Mouse (Mus musculus) embryonic fibroblast, embryonic 13.5 days (primary cell): ENCODE measurements around the gene R3hcc1l.

Experiments used
- CTCF ChIP-seq: IDR thresholded peaks from 2 replicates; pipeline ENCODE4 v1.5.1; 2011; ENCODE audit warnings: mild to moderate bottlenecking, control low read depth, low read length, moderate library complexity, borderline replicate concordance; ENCODE audit not compliant: insufficient read depth
- POLR2A ChIP-seq: IDR thresholded peaks from 2 replicates; pipeline ENCODE4 v1.6.1; 2011; ENCODE audit warnings: low read depth, mild to moderate bottlenecking, control low read depth, low read length, moderate library complexity

- TF ChIP-seq CTCF (no peak), POLR2A (no peak)
These were observed 69.1 kb downstream of the R3hcc1l start for GRCm38 (mm10) chr19:42587704-42588103.
